Mouse (Mus musculus) right cerebral cortex, adult 18-20 months (tissue): ENCODE data around the gene Itga1.
A peak's percentile ranks its signal among the peaks of the same experiment; 100 is the strongest.

Source experiments
- DNase-seq: peaks from one replicate; pipeline ENCODE4 v3.0.0; 2022; ENCODE audit warnings: mixed read lengths

The Itga1 gene

DNA sequence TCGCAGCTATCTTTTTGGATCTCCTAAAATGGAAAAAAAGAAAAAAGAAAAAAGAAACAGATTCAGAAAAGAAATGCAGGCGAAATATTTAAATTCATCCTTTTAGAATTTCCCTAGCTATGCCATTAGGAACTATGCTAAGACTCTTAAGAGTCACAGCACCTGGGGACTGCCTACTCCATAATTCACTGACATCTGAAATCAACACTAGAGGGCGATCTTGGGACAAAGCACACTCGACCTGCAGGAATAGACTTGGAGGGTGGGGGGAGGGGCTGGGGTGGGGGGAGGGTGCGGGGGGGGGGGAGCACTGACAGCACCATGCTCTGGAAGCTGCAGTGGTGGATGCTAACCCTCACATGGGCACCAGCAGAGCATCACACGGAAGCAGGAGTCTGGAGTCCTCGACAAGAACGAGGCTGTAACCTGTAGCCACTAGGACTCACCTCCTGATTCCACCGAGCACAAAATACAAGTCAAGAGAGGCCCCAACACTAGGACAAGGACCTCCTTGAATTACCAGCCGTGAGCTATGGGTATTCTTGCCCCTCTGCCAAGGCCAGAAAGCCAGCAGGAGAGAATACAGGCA, 120.8 kb downstream of the Itga1 start:
- DNase-seq = no peak

DNA sequence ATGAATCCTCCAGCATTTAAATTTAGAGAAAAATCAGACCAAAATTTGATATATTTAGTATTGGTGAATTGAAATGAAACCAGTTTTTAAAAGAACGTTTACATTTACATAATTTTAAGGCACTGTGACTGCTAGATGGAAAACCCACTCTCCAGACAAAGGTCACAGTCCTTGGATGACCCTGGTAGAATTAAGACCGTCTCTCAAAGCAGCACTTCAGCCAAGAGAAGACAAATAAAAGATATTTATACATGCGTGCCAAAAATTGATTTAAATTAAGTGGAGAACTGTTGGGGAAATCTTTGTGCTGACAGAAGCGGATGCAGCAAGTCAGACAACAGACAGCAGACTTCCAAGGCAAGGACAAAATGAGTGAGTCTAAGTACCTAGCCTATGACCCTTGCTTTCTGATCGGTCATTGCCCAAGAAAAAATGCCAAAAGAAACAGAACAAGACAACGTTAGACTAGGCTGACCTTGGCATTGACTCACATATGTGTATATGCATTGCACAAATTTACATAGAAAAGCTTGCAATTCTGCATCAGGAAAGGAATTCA, 127.2 kb downstream of the Itga1 start:
- no peak for DNase-seq

DNA sequence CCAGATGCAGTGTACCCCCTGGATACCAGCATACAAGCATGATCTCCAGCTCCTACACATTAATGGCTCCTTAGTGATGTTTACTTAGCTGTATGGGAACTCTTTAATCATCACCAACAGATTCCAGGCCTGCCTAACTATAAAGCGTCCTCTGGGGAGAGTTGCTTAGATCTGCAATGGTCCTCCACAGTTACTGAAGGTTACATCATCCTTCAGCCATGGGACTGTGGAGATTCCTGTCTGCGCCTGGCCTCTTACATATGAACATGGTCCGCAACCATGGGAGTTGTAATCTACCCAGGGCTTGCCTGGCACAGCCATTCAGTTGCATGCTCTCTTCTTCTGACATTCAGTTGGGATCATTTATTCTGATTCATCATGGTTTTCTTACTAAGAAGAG, 129.9 kb downstream of the Itga1 start:
- no peak for DNase-seq

DNA sequence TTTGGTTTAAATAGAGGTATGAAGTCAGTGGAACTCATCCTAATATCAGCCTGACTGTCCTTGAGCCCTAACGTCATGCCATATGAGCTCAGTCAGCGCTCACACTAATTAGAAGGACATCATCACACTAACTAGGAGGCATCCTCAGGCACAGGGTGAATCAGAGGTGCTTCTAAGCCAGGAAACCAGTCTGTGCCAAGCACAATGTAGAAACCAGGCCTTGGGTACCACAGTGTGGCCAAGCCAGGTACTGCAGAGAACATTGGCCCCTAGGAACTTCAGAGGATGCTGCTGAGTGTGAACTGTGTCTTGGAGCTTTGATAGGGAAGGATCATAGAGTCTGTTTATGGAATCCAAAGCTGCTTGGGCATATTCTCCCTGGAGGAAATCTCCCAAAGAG, 137.5 kb downstream of the Itga1 start:
- DNase-seq = peak; percentile 82

DNA sequence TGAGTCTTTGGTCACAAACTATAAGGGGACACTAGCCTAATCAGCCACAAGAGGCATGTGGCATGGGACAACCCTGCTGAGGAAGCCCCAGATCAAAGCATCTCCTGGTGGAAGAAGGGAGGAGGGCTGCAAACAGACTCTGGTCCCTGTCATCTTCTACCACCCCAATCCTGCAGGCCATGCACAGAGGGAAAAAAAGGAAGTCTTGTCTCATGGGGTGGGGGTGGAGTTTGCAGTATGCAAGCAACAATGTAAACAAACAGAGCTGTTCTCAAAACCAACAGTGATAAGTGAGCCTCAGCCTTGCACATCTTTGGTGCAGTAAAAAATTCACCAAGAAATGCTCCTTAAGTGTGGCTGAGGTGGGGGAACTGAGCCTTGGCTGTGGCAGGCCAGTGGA, 147.2 kb downstream of the Itga1 start:
- no peak for DNase-seq

DNA sequence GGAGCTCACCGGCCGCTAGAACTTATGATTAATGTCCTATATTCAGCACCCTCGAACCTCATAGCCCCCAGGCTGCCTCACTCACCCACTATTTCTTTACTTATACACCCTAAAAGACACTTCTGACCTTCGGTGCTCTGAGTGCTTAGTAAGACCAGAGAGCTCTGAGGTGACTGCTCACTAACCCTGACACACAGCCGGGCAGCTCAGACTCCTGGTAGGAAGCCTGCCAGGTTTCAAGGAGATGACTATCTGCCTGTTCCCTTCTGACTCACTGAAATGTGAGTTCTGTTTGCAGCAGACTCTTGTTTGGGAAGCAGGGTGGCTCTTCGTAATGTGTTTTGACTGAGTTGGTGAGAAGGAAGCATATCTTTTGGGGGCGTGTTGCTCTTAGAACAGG, 168.2 kb downstream of the Itga1 start:
- DNase-seq = peak; percentile 29

DNA sequence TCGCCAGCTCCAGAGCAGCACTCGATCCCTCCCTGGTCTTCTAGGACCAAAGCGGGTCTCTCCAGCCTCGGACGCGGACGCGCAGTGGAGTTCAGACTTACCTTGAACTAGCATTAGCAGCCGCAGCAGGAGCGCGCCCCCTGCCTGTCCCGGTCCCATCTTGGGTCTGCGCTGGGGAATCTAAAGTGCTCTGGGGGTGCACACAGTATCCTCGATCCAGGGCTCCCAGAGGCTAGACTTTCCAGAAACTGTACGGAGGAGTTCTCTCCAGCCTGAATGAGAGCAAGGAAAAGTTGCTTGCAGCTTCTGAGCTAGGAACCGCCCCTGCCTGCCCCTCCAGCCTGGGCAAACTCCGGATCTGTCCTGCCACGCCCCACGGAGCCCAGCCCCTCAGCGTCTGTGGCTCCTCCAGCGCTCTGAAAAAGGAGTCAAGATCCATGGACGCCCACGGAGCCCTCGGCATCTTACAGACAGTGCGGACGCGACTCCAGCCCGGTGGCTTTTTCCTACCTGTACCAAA, 169.9 kb downstream of the Itga1 start, which contains the start of gene Itga2:
Gene Itga2 (minus strand): TSS at position 326 of the 520 bp plus-strand sequence.
- peak; percentile 8 for DNase-seq

DNA sequence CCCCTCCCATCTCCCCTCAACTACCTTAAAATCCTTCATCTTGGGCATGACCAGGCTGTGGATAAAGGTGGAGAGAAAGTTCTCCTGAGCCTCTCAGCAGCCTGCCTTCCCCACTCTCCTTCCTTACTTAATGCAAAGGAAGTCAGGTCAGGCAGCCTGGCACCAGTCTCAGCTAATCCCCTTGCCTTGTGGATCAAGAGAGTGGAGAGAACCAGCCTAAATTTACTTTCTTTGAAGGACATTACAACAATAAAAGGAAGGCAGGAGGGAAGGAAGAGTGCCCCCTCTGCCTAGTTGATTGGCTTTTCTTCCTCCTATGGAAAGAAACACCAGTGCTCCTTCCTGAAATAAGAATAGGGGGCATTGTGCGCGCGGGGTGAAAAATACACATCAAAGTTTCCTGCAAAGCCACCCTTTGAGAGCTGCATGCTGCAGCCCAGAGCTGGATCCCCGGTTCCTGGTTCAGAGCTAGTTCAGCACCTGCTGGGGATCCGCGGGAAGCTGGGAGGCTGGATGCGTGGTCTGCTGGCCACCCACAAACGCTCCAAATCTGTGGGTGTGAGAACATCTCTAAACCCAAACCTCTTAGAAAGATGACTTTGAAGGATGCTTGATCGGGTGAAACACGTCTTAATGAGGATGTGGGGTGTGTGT, 170.6 kb downstream of the Itga1 start:
- DNase-seq = peak; percentile 8

DNA sequence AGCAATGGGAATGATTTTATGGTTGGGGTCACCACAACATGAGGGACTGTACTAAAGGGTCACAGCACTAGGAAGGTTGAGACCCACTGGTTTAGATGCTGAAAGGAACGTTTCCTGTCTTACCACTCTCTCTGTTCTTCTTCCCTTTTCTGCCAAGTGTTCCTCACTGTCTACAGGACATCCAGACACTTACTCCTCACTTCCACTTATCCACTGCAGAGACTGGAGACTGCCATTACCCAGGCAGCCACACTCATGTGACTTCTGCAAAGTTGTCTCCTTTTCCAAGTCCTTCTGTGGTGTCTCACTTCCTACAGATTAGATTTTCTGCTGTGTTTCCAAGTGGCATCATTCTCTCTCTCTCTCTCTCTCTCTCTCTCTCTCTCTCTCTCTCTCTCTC, 177.0 kb downstream of the Itga1 start:
- no peak for DNase-seq

DNA sequence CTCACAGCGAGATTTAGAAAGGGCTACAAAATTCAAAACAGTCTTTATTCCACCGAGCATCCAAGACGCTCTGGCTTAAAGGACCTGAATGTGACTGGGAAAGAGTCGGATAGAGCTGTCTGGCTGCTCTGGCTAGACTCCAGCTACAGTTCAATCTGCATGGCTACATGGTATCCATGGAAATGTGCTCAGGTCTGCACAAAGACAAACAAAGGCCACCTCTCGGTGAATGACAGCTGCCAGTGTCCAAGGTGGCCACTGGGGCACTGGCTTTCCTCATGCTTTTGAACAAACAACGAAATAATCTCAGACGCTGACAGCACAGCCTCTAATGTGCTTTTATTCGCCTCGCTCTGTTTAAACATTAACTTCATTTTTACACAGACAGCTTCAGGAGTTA, 178.4 kb downstream of the Itga1 start:
- DNase-seq = no peak

DNA sequence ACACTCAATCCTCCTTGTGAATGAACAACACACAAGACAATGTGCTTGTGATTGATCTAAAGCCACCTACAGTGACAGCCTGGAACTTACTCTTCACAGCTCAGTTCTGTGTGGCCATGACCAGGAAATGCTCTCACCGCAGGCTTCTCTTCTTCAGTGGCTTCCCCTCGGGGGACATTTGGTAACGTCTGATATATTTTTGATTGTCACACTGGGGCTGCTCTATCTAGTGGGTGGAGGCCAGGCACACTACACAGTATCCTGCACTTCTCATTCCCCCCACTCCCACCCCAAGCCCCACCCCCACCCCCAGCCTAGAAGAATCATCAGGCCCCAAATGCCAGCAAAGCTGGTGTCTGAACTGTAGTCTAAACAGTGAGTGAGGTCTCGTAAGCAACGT, 186.0 kb downstream of the Itga1 start:
- DNase-seq = no peak

DNA sequence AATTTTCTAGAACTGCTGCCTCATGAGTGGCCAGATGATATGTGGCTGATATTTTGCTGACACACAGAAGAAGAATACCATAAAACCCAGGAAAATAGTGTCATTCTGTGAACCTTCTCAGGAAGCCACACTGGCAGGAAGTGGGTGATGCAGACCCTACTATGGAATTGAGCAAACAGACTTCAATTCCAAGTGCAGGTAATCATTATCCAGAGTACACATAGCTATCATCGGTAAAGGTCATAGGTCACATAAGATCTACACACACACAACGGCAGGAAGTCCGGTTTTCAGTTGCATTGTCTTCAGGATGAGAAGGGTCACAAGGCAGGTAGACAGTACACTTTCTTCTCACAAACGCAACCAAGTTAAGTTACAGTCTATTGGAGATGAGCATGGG, 186.8 kb downstream of the Itga1 start:
- DNase-seq = no peak

DNA sequence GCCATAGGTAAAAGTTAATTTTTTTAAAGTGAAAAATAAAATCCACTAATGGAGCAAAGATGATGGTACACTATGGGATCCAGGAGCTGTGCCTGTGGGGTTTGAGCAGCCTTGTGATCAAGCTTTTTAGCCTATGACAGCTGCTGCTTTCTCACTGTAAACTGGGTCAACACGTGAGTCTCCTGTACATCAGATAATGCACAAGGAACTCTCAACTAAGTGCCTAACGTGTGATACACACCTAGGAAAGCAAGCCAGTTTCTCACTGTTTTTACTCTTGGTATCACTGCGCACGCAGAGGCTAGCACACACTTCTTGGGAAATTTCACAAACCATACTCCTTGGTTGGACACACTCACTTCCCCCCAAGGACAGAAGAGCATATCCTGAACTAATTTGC, 187.2 kb downstream of the Itga1 start:
- no peak for DNase-seq

DNA sequence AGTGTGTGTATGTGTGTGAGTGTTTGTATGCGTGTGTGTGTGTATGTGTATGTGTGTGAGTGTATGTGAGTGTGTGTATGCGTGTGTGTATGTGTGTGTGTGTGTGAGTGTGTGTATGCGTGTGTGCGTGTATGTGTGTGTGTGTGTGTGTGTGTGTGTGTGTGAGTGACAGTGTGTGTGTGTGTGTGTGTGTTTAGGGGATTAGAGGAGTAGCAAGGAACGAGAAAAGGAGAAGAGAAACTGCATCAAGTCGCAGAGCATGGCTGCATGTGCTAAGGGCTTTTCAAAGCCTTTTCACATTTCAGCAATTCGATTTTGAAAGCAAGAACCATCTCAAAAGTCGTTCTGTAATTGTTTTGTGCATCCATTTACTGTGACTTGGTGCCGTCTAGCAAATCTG, 191.1 kb downstream of the Itga1 start:
- no peak for DNase-seq

DNA sequence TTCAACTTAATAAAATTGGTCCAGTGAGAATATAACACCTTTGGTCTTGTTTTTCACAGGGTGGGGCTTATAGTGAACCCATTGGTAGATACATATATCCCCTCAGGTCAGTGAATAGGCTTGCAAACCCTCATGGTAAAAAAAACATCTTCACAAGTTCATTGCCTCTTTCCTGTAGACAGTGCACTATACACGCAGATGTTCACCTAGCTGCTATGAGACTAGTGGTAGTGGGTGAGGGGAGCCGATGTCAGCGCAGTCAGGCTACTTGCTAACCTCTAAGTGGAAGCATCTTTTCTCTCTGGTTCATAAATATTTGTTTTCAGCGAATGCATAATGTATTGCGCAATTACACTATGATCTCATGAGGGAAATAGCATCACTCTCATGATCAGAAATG, 192.2 kb downstream of the Itga1 start:
- no peak for DNase-seq

DNA sequence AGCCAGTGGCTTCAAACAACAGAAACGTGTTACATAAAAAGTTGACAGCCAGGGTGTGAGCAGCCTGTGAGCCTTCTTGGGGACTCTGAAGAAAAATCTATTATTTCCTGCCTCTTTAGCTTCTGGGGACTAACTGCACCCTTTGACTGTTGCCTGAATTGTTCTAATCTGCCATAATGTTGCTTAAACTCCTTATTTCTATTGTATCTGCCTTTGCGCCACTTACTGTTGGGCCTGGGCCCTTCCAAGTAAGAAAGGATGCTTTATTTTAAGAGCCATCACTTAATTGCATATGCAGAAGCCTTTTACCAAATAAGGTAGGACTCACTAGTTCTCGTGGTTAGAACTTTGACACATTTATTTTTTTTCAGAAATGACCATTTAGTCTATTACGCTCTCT, 193.9 kb downstream of the Itga1 start:
- DNase-seq = no peak
